Mouse (Mus musculus) layer of hippocampus, adult 2 months (tissue): ENCODE measurements around the gene Magi2. TPM values are rescaled to one million over a fixed set of nuclear protein-coding genes. Genes with fewer than 3 reads are reported as not detected.
"Not testable (repeated sequence)": the region's sequence is repeated elsewhere in the genome, so short reads cannot be mapped to it uniquely, and the experiment has no call there.

Experiments
- DNase-seq, 2 experiments: peaks; one replicate each; pipeline ENCODE4 v3.0.0; 2022; ENCODE audit warnings: low spot score in 2 of 2
- H3K27ac ChIP-seq: fragments of 200-600 bp; 2 replicates; pipeline ENCODE4 v1.8.1; 2022
- H3K4me3 ChIP-seq: fragments of 200-600 bp; 2 replicates; pipeline ENCODE4 v1.8.1; 2022; ENCODE audit warnings: mild to moderate bottlenecking
- CTCF ChIP-seq: fragments of 200-600 bp; conservative IDR thresholded peaks from 2 replicates; pipeline ENCODE4 v1.8.1; 2022; ENCODE audit warnings: antibody characterized with exemption, mild to moderate bottlenecking, moderate library complexity
- total RNA-seq, 2 experiments: library from RNA; stranded (reverse); gene quantifications; 2 replicates each; pipeline ENCODE4 v1.2.3; 2021

Magi2 gene
- total RNA-seq, 2 experiments from 2014 or later, result 133 to 150 TPM

- Histone ChIP-seq H3K27ac (no peak overlapping the region), H3K4me3 (no peak overlapping the region)
- DNase-seq, result no peak
- TF ChIP-seq CTCF, result no peak
Observed at GRCm38 (mm10) chr5:20720201-20720900, 1493.5 kb downstream of the Magi2 start.

- DNase-seq, H3K4me3 ChIP-seq, H3K27ac ChIP-seq: not testable (repeated sequence)
Observed at GRCm38 (mm10) chr5:20723226-20723625, 1496.4 kb downstream of the Magi2 start.

GRCm38 (mm10) chr5:20738795-20739194 is 1512.0 kb downstream of the Magi2 start:
- no peak for TF ChIP-seq CTCF
- no peak for DNase-seq
- H3K4me3 ChIP-seq, result no peak overlapping the region
- no peak overlapping the region for H3K27ac ChIP-seq

GRCm38 (mm10) chr5:20741193-20741592 is 1514.4 kb downstream of the Magi2 start:
- TF ChIP-seq CTCF, result no peak
- H3K4me3 ChIP-seq, result no peak overlapping the region
- no peak overlapping the region for H3K27ac ChIP-seq
- no peak for DNase-seq

DNA sequence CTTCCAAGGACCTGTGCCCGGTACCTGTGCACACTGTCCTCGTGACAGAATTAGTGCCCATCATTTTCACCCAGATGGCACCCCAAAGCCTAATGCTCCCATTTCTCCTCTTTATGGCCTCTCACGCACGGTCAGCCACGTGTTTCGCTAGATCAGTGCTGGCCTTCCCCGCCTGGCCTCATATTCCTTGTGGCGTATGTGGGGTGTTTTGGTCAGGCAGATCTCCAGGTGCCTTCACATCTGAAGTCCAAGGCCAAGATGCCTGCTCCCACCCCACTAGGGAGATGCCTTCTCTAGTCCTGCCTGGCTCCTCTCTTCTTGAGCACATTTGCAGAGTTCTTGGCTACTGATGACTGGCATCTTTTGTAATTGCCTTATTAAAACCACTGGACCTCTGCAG is 1515.1 kb downstream of the Magi2 start:
- no peak for DNase-seq
- no peak for TF ChIP-seq CTCF
- Histone ChIP-seq H3K4me3 (no peak overlapping the region), H3K27ac (no peak overlapping the region)

- no peak overlapping the region for H3K4me3 ChIP-seq
- TF ChIP-seq CTCF, result no peak
- H3K27ac ChIP-seq, result no peak overlapping the region
- no peak for DNase-seq
Observed at GRCm38 (mm10) chr5:20748142-20748541, 1521.3 kb downstream of the Magi2 start.

GRCm38 (mm10) chr5:20748856-20749255 is 1522.0 kb downstream of the Magi2 start:
- no peak for DNase-seq
- H3K27ac ChIP-seq, result no peak overlapping the region
- H3K4me3 ChIP-seq, result no peak overlapping the region
- no peak for TF ChIP-seq CTCF

- TF ChIP-seq CTCF, result no peak
- no peak overlapping the region for H3K4me3 ChIP-seq
- no peak overlapping the region for H3K27ac ChIP-seq
- no peak for DNase-seq
Observed at GRCm38 (mm10) chr5:20749535-20749934, 1522.7 kb downstream of the Magi2 start.

DNA sequence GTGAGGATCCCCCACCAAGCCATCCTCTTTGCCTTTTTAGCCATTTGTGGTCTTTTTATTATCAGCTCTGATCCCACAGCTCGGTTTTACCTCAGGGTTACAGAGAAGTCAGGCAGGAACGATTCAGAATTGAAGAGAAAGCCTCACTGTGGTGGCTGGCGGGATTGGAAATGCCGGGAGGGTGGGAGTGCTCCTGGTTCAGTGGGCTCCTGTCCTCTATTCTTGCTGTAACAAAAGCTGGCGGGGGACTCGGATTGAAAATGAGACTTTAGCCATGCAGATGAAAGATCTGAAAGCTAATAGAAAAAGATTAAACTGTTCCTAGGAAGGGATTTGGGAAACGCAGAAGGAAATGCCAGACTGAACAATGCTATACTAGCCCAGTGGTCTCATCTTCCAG is 1524.2 kb downstream of the Magi2 start:
- DNase-seq, result no peak
- Histone ChIP-seq H3K27ac (no peak overlapping the region), H3K4me3 (no peak overlapping the region)
- TF ChIP-seq CTCF, result no peak

DNA sequence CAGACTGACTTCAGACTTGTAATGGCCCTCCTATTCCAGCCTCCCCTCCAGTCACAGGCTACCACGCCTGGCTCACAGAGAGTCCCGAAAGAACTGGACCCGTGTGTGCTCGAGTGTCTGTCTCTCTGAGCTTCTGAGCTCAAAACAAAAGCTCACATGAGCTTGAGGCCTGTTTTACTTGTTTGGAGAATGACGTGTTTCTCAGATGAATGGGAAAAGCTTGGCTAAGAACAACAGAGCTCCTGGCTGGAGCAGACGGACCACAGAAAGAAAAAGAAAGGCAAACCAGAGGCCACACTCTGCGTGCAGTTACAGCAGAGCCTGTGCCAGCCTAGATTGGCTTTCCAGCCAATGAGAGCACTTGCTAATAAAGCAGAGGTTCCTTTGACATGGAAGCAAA is 1524.9 kb downstream of the Magi2 start:
- Histone ChIP-seq H3K4me3 (no peak overlapping the region), H3K27ac (no peak overlapping the region)
- TF ChIP-seq CTCF, result no peak
- peak in 1 of 2 experiments; percentile 10 for DNase-seq

- H3K27ac ChIP-seq, result no peak overlapping the region
- DNase-seq, result no peak
- no peak for TF ChIP-seq CTCF
- no peak overlapping the region for H3K4me3 ChIP-seq
Observed at GRCm38 (mm10) chr5:20753096-20753495, 1526.3 kb downstream of the Magi2 start.

DNA sequence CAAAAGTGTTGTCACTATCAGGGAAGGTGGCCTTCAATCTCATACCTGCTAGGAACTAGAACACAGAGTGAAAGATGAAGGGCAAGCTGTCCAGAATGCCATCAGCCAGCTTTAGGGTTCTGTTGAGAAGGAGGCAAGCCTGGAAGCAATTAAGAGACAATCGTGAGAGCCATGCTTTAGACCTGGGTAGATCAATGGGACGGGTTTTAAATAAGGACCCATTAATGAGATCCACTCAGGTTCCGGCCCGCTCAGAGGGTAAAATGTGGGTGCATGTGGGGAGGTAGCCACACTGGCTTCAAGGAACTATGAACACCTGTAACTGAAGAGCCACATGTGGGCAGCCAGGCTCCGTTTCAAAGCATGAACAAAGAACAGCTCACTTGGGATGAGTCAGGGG is 1527.1 kb downstream of the Magi2 start:
- no peak for TF ChIP-seq CTCF

More for the DNA sequence above, 1527.1 kb downstream of the Magi2 start:
- no peak for DNase-seq
- H3K4me3 ChIP-seq, result no peak overlapping the region
- no peak overlapping the region for H3K27ac ChIP-seq
